Mouse (Mus musculus): ENCODE measurements around the gene Elp5.

The Elp5 gene

DNA sequence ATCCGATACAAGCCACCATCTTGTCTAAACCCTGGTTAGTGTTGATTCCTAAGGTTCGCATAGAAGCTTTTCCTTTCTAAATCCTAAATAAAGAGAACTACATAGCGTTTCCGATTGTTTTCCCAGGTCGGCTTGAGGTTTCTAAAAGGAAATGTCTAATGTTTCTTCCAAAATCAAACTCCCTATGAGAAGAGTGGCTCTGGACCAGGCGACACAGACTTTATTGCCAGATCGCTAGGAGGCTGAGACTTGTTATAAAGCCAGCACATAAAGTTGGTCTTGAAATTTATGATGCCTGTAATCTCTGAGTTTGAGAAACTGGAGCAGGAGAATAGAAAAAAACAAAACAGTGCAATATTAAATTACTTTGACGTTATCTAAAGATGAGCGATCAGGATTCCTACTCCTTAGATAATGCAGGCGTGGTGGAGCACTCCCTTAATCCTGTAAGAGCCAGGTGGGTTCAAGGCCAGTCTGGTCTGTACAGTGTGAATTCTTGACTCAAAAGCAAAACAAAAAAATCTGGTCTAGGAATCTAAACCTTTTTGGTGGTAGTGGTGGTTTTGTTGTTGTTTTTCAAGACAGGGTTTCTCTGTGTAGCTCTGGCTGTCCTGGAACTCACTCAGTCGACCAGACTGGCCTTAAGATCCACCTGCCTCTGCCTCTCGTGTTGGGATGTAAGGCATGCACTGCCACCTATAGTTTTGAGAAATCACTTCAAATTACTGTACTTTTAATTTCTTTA is 60.1 kb downstream of the Elp5 start:
- no peak for TF ChIP-seq GATA4 (IDR thresholded peaks at IDR 0.05; ENCODE audit: insufficient replicate concordance, low read length)

GRCm38 (mm10) chr11:69921114-69922011 is 61.0 kb downstream of the Elp5 start, which contains the start of gene Eif5a:
Eif5a (minus strand) TSS chr11:69921958.
- TF ChIP-seq GATA4 (IDR thresholded peaks at IDR 0.05; ENCODE audit: insufficient replicate concordance, low read length), result no peak

DNA sequence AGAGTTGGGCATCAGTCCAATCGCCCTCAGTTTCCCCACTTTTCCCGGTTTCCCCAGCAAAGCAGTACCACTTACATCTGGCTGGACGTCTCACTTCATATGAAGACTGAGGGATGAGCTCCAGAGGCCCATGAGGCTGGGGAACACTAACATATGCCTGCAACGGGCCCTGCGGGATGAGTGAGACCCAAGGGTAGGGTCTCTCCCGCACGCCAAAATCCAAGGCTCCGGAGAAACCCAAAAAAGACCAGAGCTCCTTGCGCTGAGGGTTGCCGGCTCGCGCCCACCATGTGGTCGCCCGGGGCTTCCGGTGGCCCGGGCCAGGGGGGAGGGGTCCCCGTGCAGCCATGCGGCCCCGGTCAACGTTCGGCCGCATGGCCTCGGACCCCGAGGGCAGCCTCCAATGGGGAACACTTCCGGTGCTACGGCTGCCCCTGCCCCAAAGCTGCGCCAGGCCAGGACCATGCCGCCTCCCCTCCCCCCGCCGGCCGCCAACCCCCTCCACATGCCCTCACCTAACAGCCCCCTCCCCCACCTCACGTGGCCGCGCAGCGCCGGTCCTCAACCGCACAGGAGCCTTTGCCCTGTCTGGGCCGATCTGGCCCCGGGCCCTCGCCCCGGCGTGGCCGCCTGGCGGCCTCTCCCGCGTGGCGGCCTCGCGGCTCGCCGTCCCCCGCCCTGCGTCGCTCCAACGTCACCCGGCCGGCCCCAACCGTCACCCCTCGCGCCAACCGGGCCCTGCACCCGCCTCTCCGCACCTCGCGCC is 61.9 kb downstream of the Elp5 start:
- TF ChIP-seq GATA4 (IDR thresholded peaks at IDR 0.05; ENCODE audit: insufficient replicate concordance, low read length), result no peak

DNA sequence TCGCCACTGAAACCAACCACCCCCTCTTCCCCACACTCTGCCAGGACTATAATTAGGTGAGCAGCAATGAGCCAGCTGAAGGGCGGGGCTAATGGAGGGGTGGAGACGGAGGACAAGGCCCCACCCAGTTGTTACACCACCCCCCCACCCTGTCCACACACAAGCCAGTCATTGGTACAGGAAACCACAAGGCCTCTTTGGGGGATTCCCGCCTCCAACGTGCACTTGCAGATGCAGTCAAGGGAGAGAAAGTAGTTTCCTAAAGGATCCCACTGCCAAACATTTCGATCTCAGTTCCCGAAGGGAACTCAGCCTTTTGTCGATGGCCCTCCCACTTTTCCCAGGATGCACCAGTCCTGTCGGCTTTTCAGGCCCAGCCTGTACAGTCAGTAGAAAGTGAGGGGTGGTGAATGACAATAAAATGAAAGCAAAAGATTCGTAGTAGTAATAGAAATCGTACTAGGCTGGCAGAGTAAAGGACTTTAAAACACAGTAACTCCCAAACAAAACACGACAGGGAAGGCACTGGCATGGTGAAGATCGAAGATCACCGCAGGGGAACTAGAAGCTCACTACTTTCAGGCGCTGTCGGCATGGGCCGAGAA is 62.6 kb downstream of the Elp5 start:
- TF ChIP-seq GATA4 (IDR thresholded peaks at IDR 0.05; ENCODE audit: insufficient replicate concordance, low read length), result no peak

- TF ChIP-seq GATA4 (IDR thresholded peaks at IDR 0.05; ENCODE audit: insufficient replicate concordance, low read length), result no peak
These were observed 63.3 kb downstream of the Elp5 start for GRCm38 (mm10) chr11:69919053-69919452.
